Mouse (Mus musculus): ENCODE data around the gene Gja4. TPM values are rescaled to one million over a fixed set of nuclear protein-coding genes. Genes with fewer than 3 reads are reported as not detected.

The Gja4 gene
- total RNA-seq, 2 experiments from 2014 or later = not detected

Other genes with a start within 250 kb of the Gja4 start
- gene Zmym6, start 236.7 kb downstream of the Gja4 start, total RNA-seq (2015; ENCODE audit: low replicate concordance) = 0.19 and 1.9 TPM in 2 replicates
- 3.1 and 3.3 TPM in 2 replicates for gene Zmym6, start 236.7 kb downstream of the Gja4 start, total RNA-seq (2017; ENCODE audit: low replicate concordance)
- 0.77 and 7.7 TPM in 2 replicates for gene Tmem35b, start 190.3 kb downstream of the Gja4 start, total RNA-seq (2015; ENCODE audit: low replicate concordance)
- gene Tmem35b, start 190.3 kb downstream of the Gja4 start, total RNA-seq (2017; ENCODE audit: low replicate concordance) = 1.1 and 2.8 TPM in 2 replicates
- gene Dlgap3, start 144.8 kb downstream of the Gja4 start, total RNA-seq (2015; ENCODE audit: low replicate concordance) = not detected in 2 replicates
- not detected in 2 replicates for gene Dlgap3, start 144.8 kb downstream of the Gja4 start, total RNA-seq (2017; ENCODE audit: low replicate concordance)
- gene Smim12, start 70.3 kb downstream of the Gja4 start, total RNA-seq (2015; ENCODE audit: low replicate concordance) = 4.8 and 11.1 TPM in 2 replicates
- gene Smim12, start 70.3 kb downstream of the Gja4 start, total RNA-seq (2017; ENCODE audit: low replicate concordance) = 4.7 and 4.9 TPM in 2 replicates
- gene Gjb3, start 16.8 kb upstream of the Gja4 start, total RNA-seq (2015; ENCODE audit: low replicate concordance) = 0.84 TPM in 1 of 2 replicates, not detected in the other
- 2.4 TPM in 1 of 2 replicates, not detected in the other for gene Gjb3, start 16.8 kb upstream of the Gja4 start, total RNA-seq (2017; ENCODE audit: low replicate concordance)
- not detected in 2 replicates for gene Gjb4, start 40.0 kb upstream of the Gja4 start, total RNA-seq (2015; ENCODE audit: low replicate concordance)
- gene Gjb4, start 40.0 kb upstream of the Gja4 start, total RNA-seq (2017; ENCODE audit: low replicate concordance) = not detected in 2 replicates
- not detected in 2 replicates for gene Gjb5, start 44.1 kb upstream of the Gja4 start, total RNA-seq (2015; ENCODE audit: low replicate concordance)
- gene Gjb5, start 44.1 kb upstream of the Gja4 start, total RNA-seq (2017; ENCODE audit: low replicate concordance) = not detected in 2 replicates

Measured in erythroblast, adult 5-6 weeks (primary cell).